Mouse (Mus musculus): ENCODE data around the gene Mecom.

DNA sequence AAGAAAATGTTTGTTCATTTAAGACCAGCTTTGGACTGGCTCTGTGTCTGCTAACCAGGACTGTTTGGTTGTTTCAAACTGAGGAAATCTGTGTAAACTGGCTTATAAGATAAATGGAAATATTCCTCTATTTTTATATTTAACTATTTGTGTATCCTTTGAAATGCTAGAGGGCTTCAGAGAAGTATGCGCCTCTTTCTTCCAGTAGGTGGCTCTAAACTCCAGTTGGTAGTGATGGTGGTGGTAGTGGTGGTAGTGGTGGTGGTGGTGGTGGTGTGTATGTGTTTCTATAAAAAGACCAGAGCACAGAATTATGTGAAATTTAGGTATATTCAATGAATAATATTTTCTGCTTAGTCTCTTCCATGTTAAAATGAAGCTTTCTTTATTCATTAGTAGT, 548.8 kb downstream of the Mecom start:
- no peak for TF ChIP-seq CTCF (IDR thresholded peaks at IDR 0.05; ENCODE audit: borderline replicate concordance, insufficient read depth, low read length)
- no peak for TF ChIP-seq POLR2A (IDR thresholded peaks at IDR 0.05; ENCODE audit: low read depth, low read length)
